Mouse (Mus musculus) right cerebral cortex, postnatal 4 days (tissue): ENCODE measurements at regions not wholly inside any gene's neighbourhood (a gene's known extent, or its start where the extent isn't known, plus 50 kb on each side); places are given as distances from the start of the nearest gene placed in this dataset.

Source experiments
- DNase-seq: peaks from one replicate; pipeline ENCODE4 v3.0.0-alpha.2; 2022

GRCm38 (mm10) chr10:111419375-111420194 lies 53.4 kb upstream of the Nap1l1 start:
- no peak for DNase-seq

- peak; percentile 13 for DNase-seq
Observed at GRCm38 (mm10) chr10:111420195-111420838, 52.7 kb upstream of the Nap1l1 start.

- no peak for DNase-seq
Observed at GRCm38 (mm10) chr10:111422057-111422456, 51.0 kb upstream of the Nap1l1 start.

- DNase-seq: no peak
Observed at GRCm38 (mm10) chr10:111422649-111423048, 50.4 kb upstream of the Nap1l1 start.
